Mouse (Mus musculus) G1E (cell line): ENCODE data around the gene Pif1. TPM values are rescaled to one million over a fixed set of nuclear protein-coding genes. Genes with fewer than 3 reads are reported as not detected.

Experiments
- ATAC-seq: 2 replicates; pipeline ENCODE4 v1.8.0; 2016; ENCODE audit warnings: mild to moderate bottlenecking; ENCODE audit not compliant: insufficient number of reproducible peaks, poor library complexity, low FRiP score, severe bottlenecking; ENCODE audit errors: extremely low read depth
- DNase-seq: peaks from one replicate; pipeline ENCODE4 v3.0.0; 2012; ENCODE audit warnings: low spot score
- H3K27me3 ChIP-seq: 2 replicates; pipeline ENCODE4 v1.6.1; 2012; ENCODE audit warnings: mild to moderate bottlenecking, low read length, inconsistent platforms; ENCODE audit not compliant: insufficient read depth
- H3K36me3 ChIP-seq: replicated peaks from 2 replicates; pipeline ENCODE3; 2012; ENCODE audit warnings: mild to moderate bottlenecking, inconsistent platforms
- H3K4me1 ChIP-seq: 2 replicates; pipeline ENCODE4 v1.6.1; 2012; ENCODE audit warnings: low read depth, low read length, inconsistent platforms, mixed read lengths; ENCODE audit not compliant: insufficient read depth
- H3K4me3 ChIP-seq: 2 replicates; pipeline ENCODE4 v1.5.1; 2012; ENCODE audit warnings: low read depth, mild to moderate bottlenecking, inconsistent platforms, low read length, moderate library complexity, mixed read lengths
- H3K9me3 ChIP-seq: replicated peaks from 2 replicates; pipeline ENCODE4 v1.6.1; 2012; ENCODE audit warnings: inconsistent platforms
- CTCF ChIP-seq: IDR thresholded peaks from 2 replicates; pipeline ENCODE4 v1.5.1; 2012; ENCODE audit warnings: low read depth, low read length, inconsistent platforms, mixed read lengths
- GATA1 ChIP-seq: IDR thresholded peaks from 2 replicates; pipeline ENCODE4 v1.6.1; 2012; ENCODE audit warnings: borderline replicate concordance, low read length, inconsistent platforms, mixed read lengths
- GATA2 ChIP-seq: IDR thresholded peaks from 2 replicates; pipeline ENCODE4 v1.6.1; 2012; ENCODE audit warnings: low read depth, low read length, inconsistent platforms, borderline replicate concordance
- POLR2AphosphoS5 ChIP-seq: IDR thresholded peaks from 2 replicates; pipeline ENCODE4 v1.6.1; 2012; ENCODE audit warnings: low read depth, low read length, inconsistent platforms; ENCODE audit not compliant: insufficient replicate concordance
- TAL1 ChIP-seq: conservative IDR thresholded peaks from 2 replicates; pipeline ENCODE4 v1.6.1; 2012; ENCODE audit warnings: low read depth, low read length, inconsistent platforms, mixed read lengths
- polyA plus RNA-seq: library from polyadenylated mRNA; stranded (reverse); fragments of >175 nt; gene quantifications from 2 replicates; pipeline ENCODE4 v1.2.3, GENCODE M21; 2012
- total RNA-seq, 2 experiments: library from RNA; stranded (forward) in 1 of 2; stranded (reverse) in 1 of 2; fragments of 200-1000 nt in 1 of 2; fragments of >200 nt in 1 of 2; fragmentation: Nextera tagmentation in 1 of 2; gene quantifications; 2 replicates each; pipeline ENCODE4 v1.2.3; 2014 to 2017

Pif1 gene
- total and polyA plus RNA-seq, 3 experiments, result 7.1 to 28.7 (median 9.1) TPM

DNA sequence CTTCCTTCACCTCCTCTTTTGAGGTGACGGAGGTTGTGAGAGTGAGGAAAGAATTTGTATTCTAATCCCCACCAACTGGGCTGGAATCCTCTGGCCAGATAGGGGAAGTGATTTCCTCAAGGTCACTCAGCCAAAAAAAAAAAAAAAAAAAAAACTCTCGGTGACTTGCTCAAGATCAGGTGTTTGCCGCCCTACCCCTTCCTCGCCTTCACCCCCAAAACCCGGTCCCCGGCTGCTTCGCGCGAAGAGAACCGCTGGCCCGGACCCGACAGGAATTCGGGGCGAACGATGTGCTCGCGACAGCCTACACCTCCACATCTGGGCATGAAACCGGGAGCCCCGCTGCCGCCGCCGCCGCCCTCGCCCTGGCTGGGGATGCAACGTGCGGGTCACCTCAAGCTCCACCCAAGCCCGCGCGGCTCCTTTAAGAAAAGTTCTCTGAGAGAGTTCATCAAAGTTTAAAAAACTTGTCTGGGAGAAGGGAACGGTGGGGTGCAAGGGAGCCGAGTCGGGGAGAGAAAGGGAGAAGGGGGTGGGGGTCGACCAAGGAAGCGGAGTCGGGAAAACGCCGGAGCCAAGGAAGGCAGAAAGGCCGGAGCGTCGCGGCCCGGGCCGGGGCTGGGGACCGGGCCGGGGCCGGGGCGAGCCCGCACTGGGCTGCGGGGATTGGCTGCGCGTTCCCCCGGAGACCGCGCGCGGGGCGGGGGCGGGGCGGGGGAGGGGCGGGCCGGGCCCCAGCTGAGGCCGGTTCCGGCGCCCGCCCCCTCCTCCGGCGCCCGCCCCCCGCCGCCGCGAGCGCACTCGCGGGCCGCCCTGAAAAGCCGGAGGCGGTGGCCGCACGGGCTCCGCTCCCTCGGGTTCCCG, 43.0 kb downstream of the Pif1 start:
- Histone ChIP-seq H3K4me3 (peak overlapping the region; percentile 67; the same call in 1 of the 2 replicates), H3K9me3 (peaks cover 7% of the 10 kb centered on the region), H3K36me3 (no peaks in the 10 kb centered on the region), H3K4me1 (peaks cover 20% of the 10 kb centered on the region), H3K27me3 (peaks cover 67% of the 10 kb centered on the region)
- no peak for ATAC-seq
- DNase-seq, result peak; percentile 27
- TF ChIP-seq GATA2 (no peak), GATA1 (no peak), CTCF (no peak)

DNA sequence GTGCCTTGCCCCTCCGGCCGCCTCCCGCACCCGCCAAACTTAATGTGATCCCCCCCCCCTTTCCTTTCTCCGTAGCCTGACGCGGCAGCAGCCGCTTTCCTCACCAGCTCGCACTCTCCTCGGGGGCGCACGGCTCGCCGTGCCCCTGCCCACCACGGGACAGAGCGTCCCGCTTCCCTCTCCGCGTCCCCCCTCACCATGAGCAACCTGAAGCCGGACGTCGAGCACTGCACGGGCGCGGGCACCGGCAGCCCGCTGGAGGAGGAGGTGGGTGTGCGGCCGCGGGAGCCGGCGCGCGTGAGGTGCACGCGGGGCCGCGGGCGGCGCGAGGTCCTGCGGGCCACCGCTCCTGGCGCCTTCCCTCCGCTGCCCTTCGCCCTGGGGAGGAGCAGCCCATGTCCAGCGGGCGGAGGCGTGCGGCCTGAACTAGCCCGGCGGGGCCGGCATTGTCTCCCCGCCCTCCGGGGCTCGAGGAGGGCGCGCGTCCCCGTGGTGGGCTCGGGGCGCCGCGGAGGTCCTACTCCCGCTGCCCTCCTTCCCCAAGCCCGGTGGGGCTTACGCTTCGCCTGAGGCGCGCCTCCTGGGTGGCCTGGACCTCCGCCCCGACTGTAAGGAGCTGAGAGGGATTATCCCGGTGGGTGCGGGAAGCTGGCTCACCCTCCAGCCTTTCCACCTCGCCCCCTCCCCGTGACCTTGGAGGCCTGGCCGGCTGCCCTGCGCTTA, 43.8 kb downstream of the Pif1 start:
- Histone ChIP-seq H3K36me3 (no peaks in the 10 kb centered on the region), H3K27me3 (peaks cover 70% of the 10 kb centered on the region), H3K4me3 (peak overlapping the region; percentile 67), H3K4me1 (peaks cover 20% of the 10 kb centered on the region), H3K9me3 (peaks cover 7% of the 10 kb centered on the region)
- ATAC-seq (no peak), DNase-seq (no peak)
- TF ChIP-seq TAL1, result no peak
- TF ChIP-seq GATA1, result no peak
- no peak for TF ChIP-seq GATA2
- TF ChIP-seq POLR2AphosphoS5, result no peak
- no peak for TF ChIP-seq CTCF

DNA sequence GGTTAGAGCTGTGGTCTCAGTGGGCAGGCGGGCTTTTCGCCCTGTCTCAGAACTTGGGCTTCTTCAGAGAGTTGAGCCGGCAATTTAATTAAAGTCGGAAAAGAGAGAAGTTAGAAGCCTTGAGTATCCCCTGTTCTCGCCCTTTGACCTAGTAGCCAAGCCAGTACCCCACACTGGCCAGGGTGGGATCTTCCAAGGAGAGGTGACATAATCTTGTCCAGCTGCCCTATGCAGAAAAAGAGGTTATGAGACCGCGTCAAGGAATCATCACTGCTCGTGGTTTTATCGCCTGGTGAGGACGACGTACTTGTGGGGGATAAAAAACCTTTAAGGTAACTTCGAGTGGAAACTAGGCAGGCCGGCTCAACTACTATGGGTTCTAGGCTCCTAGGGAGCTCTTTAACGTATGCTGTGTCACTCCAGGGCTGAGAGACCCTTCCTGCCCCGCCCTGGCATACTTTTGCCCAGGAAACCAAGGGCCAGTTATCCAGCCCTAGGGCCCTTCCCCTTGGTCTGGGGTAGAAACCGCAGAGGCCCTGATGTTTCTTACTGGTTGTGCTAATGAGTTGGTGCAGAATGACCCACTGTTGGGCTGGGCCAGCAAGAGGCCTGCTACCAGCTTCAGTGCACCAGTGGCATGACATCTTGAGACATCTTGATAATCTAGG, 44.5 kb downstream of the Pif1 start:
- Histone ChIP-seq H3K9me3 (peaks cover 7% of the 10 kb centered on the region), H3K27me3 (peaks cover 73% of the 10 kb centered on the region), H3K4me3 (peak overlapping the region; percentile 67; the same call in 1 of the 2 replicates), H3K36me3 (no peaks in the 10 kb centered on the region), H3K4me1 (peaks cover 20% of the 10 kb centered on the region)
- DNase-seq, result no peak
- no peak for TF ChIP-seq TAL1
- TF ChIP-seq GATA2, result no peak
- no peak for TF ChIP-seq GATA1
- TF ChIP-seq POLR2AphosphoS5, result no peak
- no peak for TF ChIP-seq CTCF
- ATAC-seq, result no peak

DNA sequence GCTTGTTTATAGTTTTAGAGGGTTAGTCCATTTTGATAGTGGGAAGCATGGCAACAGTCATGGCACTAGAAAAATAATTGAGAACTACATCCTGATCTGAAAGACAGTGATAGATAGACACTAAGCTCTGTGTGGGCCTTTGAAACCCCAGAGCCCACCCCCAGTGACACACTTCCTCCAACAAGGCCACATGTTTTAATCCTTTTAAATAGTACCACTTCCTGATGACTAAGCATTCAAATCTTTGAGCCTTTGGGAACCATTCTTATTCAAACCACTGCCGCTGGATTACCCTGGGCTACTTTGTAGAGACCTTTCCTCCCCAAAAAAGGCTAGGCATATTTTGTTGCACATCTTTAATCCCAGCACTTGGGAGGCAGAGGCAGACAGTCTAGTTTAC, 48.8 kb downstream of the Pif1 start:
- Histone ChIP-seq H3K36me3 (no peaks in the 10 kb centered on the region), H3K27me3 (peaks cover 69% of the 10 kb centered on the region), H3K4me3 (no peak overlapping the region), H3K9me3 (peaks cover 4% of the 10 kb centered on the region), H3K4me1 (peaks cover 2% of the 10 kb centered on the region)
- ATAC-seq (no peak), DNase-seq (no peak)
- no peak for TF ChIP-seq GATA1
- no peak for TF ChIP-seq CTCF
- no peak for TF ChIP-seq POLR2AphosphoS5
- TF ChIP-seq GATA2, result no peak
- no peak for TF ChIP-seq TAL1

DNA sequence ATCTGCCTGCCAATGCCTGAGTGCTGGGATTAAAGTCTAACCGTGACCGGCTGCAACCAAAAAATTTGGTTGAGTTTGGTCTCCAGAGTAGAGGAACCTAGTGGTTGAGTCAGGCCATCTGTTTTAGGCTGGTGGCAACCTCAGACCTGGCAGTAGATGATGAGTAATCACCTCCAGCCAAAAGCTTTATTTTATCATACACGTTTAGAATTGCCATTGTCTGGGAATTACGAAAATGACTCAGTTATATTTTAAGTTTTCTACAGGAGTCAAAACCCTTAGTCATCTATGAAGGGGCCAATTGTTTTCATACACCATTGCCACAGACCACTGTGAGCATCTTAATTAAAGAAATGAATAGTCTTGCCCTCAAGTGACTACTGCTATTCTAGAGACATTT, 50.0 kb downstream of the Pif1 start:
- DNase-seq (no peak), ATAC-seq (no peak)
- no peaks in the 10 kb centered on the region for H3K4me1 ChIP-seq
- no peaks in the 10 kb centered on the region for H3K36me3 ChIP-seq
- H3K27me3 ChIP-seq, result peaks cover 67% of the 10 kb centered on the region
- TF ChIP-seq GATA1 (no peak), CTCF (no peak), POLR2AphosphoS5 (no peak)
- no peak overlapping the region for H3K4me3 ChIP-seq
- H3K9me3 ChIP-seq, result no peaks in the 10 kb centered on the region

DNA sequence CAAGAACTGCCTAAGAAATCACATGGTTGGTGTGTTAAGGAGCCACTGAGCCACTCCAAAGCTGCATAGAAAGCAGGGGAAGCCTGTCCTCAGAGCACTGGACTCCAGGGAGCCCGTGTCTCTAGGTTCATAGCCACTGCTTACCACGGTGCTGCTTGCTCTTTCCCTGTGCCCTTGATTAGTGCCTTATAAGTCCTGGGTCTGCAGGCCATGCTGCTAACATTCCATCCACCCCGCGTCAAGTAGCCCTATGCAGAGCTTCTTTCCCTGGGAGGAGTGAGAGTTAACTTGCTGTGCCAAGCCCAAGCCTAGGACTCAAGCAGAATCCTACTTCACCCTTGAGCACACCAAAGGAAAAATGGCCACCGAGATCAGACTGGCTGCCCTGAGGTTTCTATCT, 52.1 kb downstream of the Pif1 start:
- Histone ChIP-seq H3K27me3 (peaks cover 62% of the 10 kb centered on the region), H3K9me3 (no peaks in the 10 kb centered on the region), H3K36me3 (no peaks in the 10 kb centered on the region), H3K4me3 (no peak overlapping the region), H3K4me1 (no peaks in the 10 kb centered on the region)
- TF ChIP-seq GATA1, result no peak
- no peak for TF ChIP-seq TAL1
- TF ChIP-seq POLR2AphosphoS5, result no peak
- no peak for TF ChIP-seq GATA2
- no peak for TF ChIP-seq CTCF
- DNase-seq (no peak), ATAC-seq (no peak)
